Mouse (Mus musculus): ENCODE data around the gene Nup43.

DNA sequence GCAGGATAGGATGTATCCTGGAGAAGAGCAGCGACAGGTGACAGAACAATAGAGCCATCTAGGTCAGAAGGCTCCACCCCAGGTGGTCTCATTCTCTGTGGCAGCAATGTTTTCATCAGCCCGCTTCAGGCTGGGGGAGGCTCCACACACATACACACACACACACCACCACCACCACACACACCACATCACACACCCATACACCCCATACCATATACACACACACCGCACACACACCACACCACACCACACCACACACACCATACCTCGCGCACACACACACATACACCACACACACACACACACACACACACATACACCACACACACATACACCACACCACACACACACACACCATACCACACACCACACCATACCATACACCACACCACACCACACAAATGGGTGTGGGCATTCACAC is 47.5 kb upstream of the Nup43 start:
- TF ChIP-seq CTCF (IDR thresholded peaks at IDR 0.05; ENCODE audit: low read depth, low read length) (no peak), POLR2A (IDR thresholded peaks at IDR 0.05; ENCODE audit: borderline replicate concordance, low read depth, low read length) (no peak)
